Mouse (Mus musculus) stomach, embryonic 15.5 days (tissue): ENCODE results near the gene Adprhl1. TPM values are rescaled to one million over a fixed set of nuclear protein-coding genes. Genes with fewer than 3 reads are reported as not detected.

ENCODE experiments used
- ATAC-seq: fragments of 200-750 bp; cut with Nextera tagmentation; 2 replicates; pipeline ENCODE4 v1.8.0; 2017; ENCODE audit warnings: low read depth, moderate number of reproducible peaks, moderate TSS enrichment; ENCODE audit not compliant: insufficient read depth, low FRiP score
- H3K27ac ChIP-seq: fragments of 300-500 bp; sonication (generic); 2 replicates; pipeline ENCODE4 v1.5.1; 2015; ENCODE audit warnings: mild to moderate bottlenecking, inconsistent platforms
- H3K27me3 ChIP-seq: fragments of 300-500 bp; sonication (generic); replicated peaks from 2 replicates; pipeline ENCODE4 v1.6.1; 2015; ENCODE audit warnings: inconsistent platforms
- H3K36me3 ChIP-seq: fragments of 300-500 bp; sonication (generic); 2 replicates; pipeline ENCODE4 v1.6.1; 2015; ENCODE audit warnings: inconsistent platforms
- H3K4me1 ChIP-seq: fragments of 300-500 bp; sonication (generic); 2 replicates; pipeline ENCODE4 v1.6.1; 2015; ENCODE audit warnings: inconsistent platforms
- H3K4me2 ChIP-seq: fragments of 300-500 bp; sonication (generic); 2 replicates; pipeline ENCODE4 v1.6.1; 2015; ENCODE audit warnings: mild to moderate bottlenecking, inconsistent platforms
- H3K4me3 ChIP-seq: fragments of 300-500 bp; sonication (generic); replicated peaks from 2 replicates; pipeline ENCODE4 v1.5.1; 2015; ENCODE audit warnings: inconsistent platforms
- H3K9ac ChIP-seq: fragments of 300-500 bp; sonication (generic); 2 replicates; pipeline ENCODE4 v1.6.1; 2015; ENCODE audit warnings: inconsistent platforms
- H3K9me3 ChIP-seq: fragments of 300-500 bp; sonication (generic); 2 replicates; pipeline ENCODE4 v1.6.1; 2016; ENCODE audit warnings: inconsistent platforms
- WGBS: fragments of 180-500 bp; shearing (Covaris S2); methylation state at CpG from one replicate; pipeline ENCODE4 v1.1.7; 2015; 5-methylcytosine and 5-hydroxymethylcytosine counted together
- polyA plus RNA-seq: library from polyadenylated mRNA; unstranded; fragments of >200 nt; fragmentation: Nextera tagmentation; extraction: Ambion mirVana; gene quantifications from 2 replicates; pipeline ENCODE4 v1.2.1, GENCODE M21; 2015

Adprhl1 gene
- polyA plus RNA-seq, 1 experiment from 2014 or later, result 0.62 TPM

GRCm38 (mm10) chr8:13227184-13227583 lies 26.8 kb downstream of the Adprhl1 start:
- no peak overlapping the region for H3K4me2 ChIP-seq
- no peak for ATAC-seq
- no peaks in the 10 kb centered on the region for H3K4me1 ChIP-seq
- no peak overlapping the region for H3K27ac ChIP-seq
- no peaks in the 10 kb centered on the region for H3K27me3 ChIP-seq
- 52% methylated on average over 3 of the region's 3 CpGs for WGBS
- H3K36me3 ChIP-seq, result no peaks in the 10 kb centered on the region
- no peak overlapping the region for H3K9ac ChIP-seq
- no peak overlapping the region for H3K4me3 ChIP-seq
- H3K9me3 ChIP-seq, result no peaks in the 10 kb centered on the region

GRCm38 (mm10) chr8:13226288-13226687 lies 27.7 kb downstream of the Adprhl1 start:
- Histone ChIP-seq H3K27ac (no peak overlapping the region), H3K4me3 (no peak overlapping the region), H3K27me3 (no peaks in the 10 kb centered on the region), H3K9me3 (no peaks in the 10 kb centered on the region), H3K36me3 (no peaks in the 10 kb centered on the region), H3K4me2 (no peak overlapping the region), H3K4me1 (no peaks in the 10 kb centered on the region), H3K9ac (no peak overlapping the region)
- ATAC-seq, result no peak
- 59% methylated on average over 6 of the region's 6 CpGs for WGBS

GRCm38 (mm10) chr8:13224426-13224825 lies 29.5 kb downstream of the Adprhl1 start:
- H3K4me3 ChIP-seq, result no peak overlapping the region
- no peaks in the 10 kb centered on the region for H3K9me3 ChIP-seq
- no peak for ATAC-seq
- no peaks in the 10 kb centered on the region for H3K36me3 ChIP-seq
- WGBS, result 83% methylated on average over 9 of the region's 9 CpGs
- no peaks in the 10 kb centered on the region for H3K27me3 ChIP-seq
- no peak overlapping the region for H3K27ac ChIP-seq
- no peak overlapping the region for H3K4me2 ChIP-seq
- no peaks in the 10 kb centered on the region for H3K4me1 ChIP-seq
- H3K9ac ChIP-seq, result no peak overlapping the region

- H3K27ac ChIP-seq, result no peak overlapping the region
- peaks cover 7% of the 10 kb centered on the region for H3K4me1 ChIP-seq
- H3K4me2 ChIP-seq, result no peak overlapping the region
- no peak overlapping the region for H3K4me3 ChIP-seq
- no peak for ATAC-seq
- no peak overlapping the region for H3K9ac ChIP-seq
- H3K27me3 ChIP-seq, result no peaks in the 10 kb centered on the region
- no peaks in the 10 kb centered on the region for H3K9me3 ChIP-seq
- H3K36me3 ChIP-seq, result no peaks in the 10 kb centered on the region
- WGBS, result 79% methylated on average over 4 of the region's 4 CpGs
Measured at GRCm38 (mm10) chr8:13218441-13218840, 35.5 kb downstream of the Adprhl1 start.

- no peaks in the 10 kb centered on the region for H3K9me3 ChIP-seq
- H3K4me1 ChIP-seq, result peaks cover 8% of the 10 kb centered on the region
- no peak overlapping the region for H3K9ac ChIP-seq
- no peak overlapping the region for H3K27ac ChIP-seq
- no peaks in the 10 kb centered on the region for H3K36me3 ChIP-seq
- ATAC-seq, result no peak
- no peaks in the 10 kb centered on the region for H3K27me3 ChIP-seq
- H3K4me3 ChIP-seq, result no peak overlapping the region
- H3K4me2 ChIP-seq, result no peak overlapping the region
Measured at GRCm38 (mm10) chr8:13217986-13218385, 36.0 kb downstream of the Adprhl1 start.

GRCm38 (mm10) chr8:13217093-13217492 lies 36.9 kb downstream of the Adprhl1 start:
- H3K9ac ChIP-seq, result no peak overlapping the region
- no peak overlapping the region for H3K27ac ChIP-seq
- peaks cover 8% of the 10 kb centered on the region for H3K4me1 ChIP-seq
- no peaks in the 10 kb centered on the region for H3K36me3 ChIP-seq
- no peak overlapping the region for H3K4me3 ChIP-seq
- H3K9me3 ChIP-seq, result no peaks in the 10 kb centered on the region
- 15% methylated on average over 5 of the region's 5 CpGs for WGBS
- no peak for ATAC-seq
- H3K4me2 ChIP-seq, result no peak overlapping the region
- no peaks in the 10 kb centered on the region for H3K27me3 ChIP-seq

- Histone ChIP-seq H3K4me3 (no peak overlapping the region), H3K36me3 (no peaks in the 10 kb centered on the region), H3K4me2 (no peak overlapping the region), H3K27ac (no peak overlapping the region), H3K4me1 (peaks cover 8% of the 10 kb centered on the region), H3K9ac (no peak overlapping the region), H3K27me3 (no peaks in the 10 kb centered on the region), H3K9me3 (no peaks in the 10 kb centered on the region)
- WGBS, result 53% methylated on average over 8 of the region's 8 CpGs
- ATAC-seq, result no peak
Measured at GRCm38 (mm10) chr8:13216386-13216785, 37.6 kb downstream of the Adprhl1 start.

GRCm38 (mm10) chr8:13213479-13214268 lies 40.3 kb downstream of the Adprhl1 start:
- 21% methylated on average over 10 of the region's 10 CpGs for WGBS
- Histone ChIP-seq H3K9me3 (no peaks in the 10 kb centered on the region), H3K4me1 (peaks cover 8% of the 10 kb centered on the region), H3K9ac (no peak overlapping the region), H3K36me3 (no peaks in the 10 kb centered on the region), H3K4me3 (no peak overlapping the region), H3K27ac (no peak overlapping the region), H3K4me2 (0 out of 2 replicates have a peak overlapping the region, but pooled peaks have one; percentile 33), H3K27me3 (no peaks in the 10 kb centered on the region)
- ATAC-seq, result peak; percentile 74

GRCm38 (mm10) chr8:13209770-13210169 lies 44.2 kb downstream of the Adprhl1 start:
- Histone ChIP-seq H3K27ac (no peak overlapping the region), H3K4me2 (no peak overlapping the region), H3K9me3 (no peaks in the 10 kb centered on the region), H3K27me3 (no peaks in the 10 kb centered on the region), H3K36me3 (no peaks in the 10 kb centered on the region), H3K4me1 (peaks cover 16% of the 10 kb centered on the region; the same call in 1 of the 2 replicates), H3K9ac (no peak overlapping the region), H3K4me3 (no peak overlapping the region)
- 67% methylated on average over 1 of the region's 1 CpGs for WGBS
- no peak for ATAC-seq

GRCm38 (mm10) chr8:13208627-13209355 lies 45.2 kb downstream of the Adprhl1 start:
- Histone ChIP-seq H3K4me1 (peaks cover 18% of the 10 kb centered on the region; the same call in 1 of the 2 replicates), H3K27me3 (no peaks in the 10 kb centered on the region), H3K9ac (no peak overlapping the region), H3K36me3 (no peaks in the 10 kb centered on the region), H3K4me2 (no peak overlapping the region), H3K4me3 (no peak overlapping the region), H3K9me3 (no peaks in the 10 kb centered on the region), H3K27ac (no peak overlapping the region)
- ATAC-seq, result peak; percentile 20; the same call in 1 of the 2 replicates
- 35% methylated on average over 6 of the region's 6 CpGs for WGBS

- H3K9me3 ChIP-seq, result no peaks in the 10 kb centered on the region
- ATAC-seq, result peak; percentile 45; the same call in 1 of the 2 replicates
- H3K4me1 ChIP-seq, result peaks cover 14% of the 10 kb centered on the region; the same call in 1 of the 2 replicates
- no peak overlapping the region for H3K4me2 ChIP-seq
- no peaks in the 10 kb centered on the region for H3K36me3 ChIP-seq
- no peak overlapping the region for H3K27ac ChIP-seq
- no peak overlapping the region for H3K4me3 ChIP-seq
- 33% methylated on average over 5 of the region's 5 CpGs for WGBS
- no peak overlapping the region for H3K9ac ChIP-seq
- 0 out of 2 replicates have a peak, but pooled peaks cover 6% of the 10 kb centered on the region for H3K27me3 ChIP-seq
Measured at GRCm38 (mm10) chr8:13206290-13206689, 47.7 kb downstream of the Adprhl1 start.

- no peaks in the 10 kb centered on the region for H3K9me3 ChIP-seq
- no peak overlapping the region for H3K4me3 ChIP-seq
- no peak for ATAC-seq
- H3K27ac ChIP-seq, result no peak overlapping the region
- H3K9ac ChIP-seq, result no peak overlapping the region
- peaks cover 9% of the 10 kb centered on the region; the same call in 1 of the 2 replicates for H3K27me3 ChIP-seq
- no peak overlapping the region for H3K4me2 ChIP-seq
- WGBS, result 76% methylated on average over 5 of the region's 5 CpGs
- H3K36me3 ChIP-seq, result no peaks in the 10 kb centered on the region
- H3K4me1 ChIP-seq, result peaks cover 14% of the 10 kb centered on the region; the same call in 1 of the 2 replicates
Measured at GRCm38 (mm10) chr8:13205311-13205710, 48.7 kb downstream of the Adprhl1 start.
